Mouse (Mus musculus) forebrain, embryonic 16.5 days (tissue): ENCODE results near the gene Lrig1. TPM values are rescaled to one million over a fixed set of nuclear protein-coding genes. Genes with fewer than 3 reads are reported as not detected.

Experiments
- ATAC-seq: fragments of 200-750 bp; cut with Nextera tagmentation; 2 replicates; pipeline ENCODE4 v1.8.0; 2017; ENCODE audit warnings: mild to moderate bottlenecking, moderate library complexity
- H3K27ac ChIP-seq: fragments of 300-500 bp; sonication (generic); 2 replicates; pipeline ENCODE4 v1.5.1; 2014; ENCODE audit warnings: low read length, control low read depth
- H3K27me3 ChIP-seq: fragments of 300-500 bp; sonication (generic); replicated peaks from 2 replicates; pipeline ENCODE4 v1.6.1; 2014; ENCODE audit warnings: low read length; ENCODE audit not compliant: control insufficient read depth, insufficient read depth
- H3K36me3 ChIP-seq: fragments of 300-500 bp; sonication (generic); 2 replicates; pipeline ENCODE4 v1.6.1; 2014; ENCODE audit not compliant: control insufficient read depth, insufficient read depth
- H3K4me1 ChIP-seq: fragments of 300-500 bp; sonication (generic); replicated peaks from 2 replicates; pipeline ENCODE4 v1.6.1; 2014; ENCODE audit warnings: low read length; ENCODE audit not compliant: control insufficient read depth, insufficient read depth
- H3K4me2 ChIP-seq: fragments of 300-500 bp; sonication (generic); 2 replicates; pipeline ENCODE4 v1.6.1; 2014; ENCODE audit warnings: mild to moderate bottlenecking, low read length, control low read depth
- H3K4me3 ChIP-seq: fragments of 300-500 bp; sonication (generic); replicated peaks from 2 replicates; pipeline ENCODE4 v1.5.1; 2014; ENCODE audit warnings: mild to moderate bottlenecking, low read length, control low read depth
- H3K9ac ChIP-seq: fragments of 300-500 bp; sonication (generic); replicated peaks from 2 replicates; pipeline ENCODE4 v1.6.1; 2014; ENCODE audit warnings: low read depth, low read length, control low read depth
- H3K9me3 ChIP-seq: fragments of 300-500 bp; sonication (generic); 2 replicates; pipeline ENCODE4 v1.6.1; 2016; ENCODE audit warnings: low read length; ENCODE audit not compliant: control insufficient read depth
- WGBS: fragments of 180-500 bp; shearing (Covaris S2); extraction: QIAGEN DNeasy Blood & Tissue Kit; methylation state at CpG from one replicate; pipeline ENCODE4 v1.1.7; 2014; 5-methylcytosine and 5-hydroxymethylcytosine counted together
- polyA plus RNA-seq: library from polyadenylated mRNA; unstranded; fragments of >200 nt; fragmentation: Nextera tagmentation; extraction: Ambion mirVana; gene quantifications from 2 replicates; pipeline ENCODE4 v1.2.1, GENCODE M21; 2015

Lrig1 gene
- polyA plus RNA-seq, 1 experiment from 2014 or later, result 8.3 TPM

- no peaks in the 10 kb centered on the region for H3K27me3 ChIP-seq
- H3K9me3 ChIP-seq, result no peaks in the 10 kb centered on the region
- H3K4me3 ChIP-seq, result no peak overlapping the region
- no peaks in the 10 kb centered on the region for H3K36me3 ChIP-seq
- WGBS, result 72% methylated on average over 6 of the region's 6 CpGs
- no peak overlapping the region for H3K4me2 ChIP-seq
- no peak for ATAC-seq
- H3K27ac ChIP-seq, result no peak overlapping the region
- H3K9ac ChIP-seq, result no peak overlapping the region
- peaks cover 14% of the 10 kb centered on the region for H3K4me1 ChIP-seq
Measured at GRCm38 (mm10) chr6:94658136-94658480, 41.9 kb downstream of the Lrig1 start.

DNA sequence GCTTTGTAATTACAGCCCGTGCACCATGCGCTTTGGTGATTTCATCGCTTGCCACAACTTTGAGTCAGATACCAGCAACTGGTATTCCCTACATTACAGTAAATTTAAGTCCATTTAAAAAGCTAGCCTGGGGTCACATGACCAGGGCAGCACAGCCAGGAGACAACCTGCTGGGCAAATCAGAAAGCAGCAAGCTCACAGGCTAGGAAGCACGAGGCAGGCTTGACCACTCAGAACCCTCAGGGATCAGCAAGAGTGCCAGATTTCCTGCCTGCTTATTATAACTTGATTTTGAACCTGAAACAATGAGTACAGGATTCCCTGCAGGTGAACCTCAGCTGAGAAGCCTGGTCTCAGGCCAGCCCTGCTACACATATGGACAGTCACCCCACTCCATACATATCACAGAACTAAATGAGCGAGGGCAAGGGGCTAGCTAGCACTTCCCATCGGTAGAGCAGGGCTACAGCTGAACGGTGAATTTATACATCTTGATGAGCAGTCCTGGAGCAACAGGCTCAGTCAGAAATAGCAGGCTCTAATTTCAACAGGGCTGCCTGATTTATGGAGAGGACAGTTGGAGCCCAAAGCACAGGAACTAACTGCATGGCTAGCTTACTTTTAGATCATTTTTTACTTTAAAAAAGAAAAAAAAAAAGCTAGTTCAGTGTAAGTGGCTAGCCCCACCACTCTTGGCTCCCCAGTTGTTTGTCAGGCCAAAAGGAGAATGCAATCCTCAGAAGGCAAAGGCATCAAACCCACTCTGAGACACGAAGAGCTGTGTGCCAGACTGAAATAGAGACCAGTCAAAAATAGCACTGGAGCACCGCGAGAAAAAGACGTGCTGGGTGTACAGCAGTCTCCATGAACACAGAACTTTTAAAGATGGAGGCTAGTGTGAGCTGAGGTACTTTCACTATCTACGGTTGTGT lies 42.5 kb downstream of the Lrig1 start:
- no peak overlapping the region for H3K9ac ChIP-seq
- no peaks in the 10 kb centered on the region for H3K9me3 ChIP-seq
- no peak for ATAC-seq
- WGBS, result 80% methylated on average over 12 of the region's 12 CpGs
- H3K4me1 ChIP-seq, result peaks cover 18% of the 10 kb centered on the region
- no peak overlapping the region for H3K4me2 ChIP-seq
- no peak overlapping the region for H3K4me3 ChIP-seq
- no peaks in the 10 kb centered on the region for H3K27me3 ChIP-seq
- H3K36me3 ChIP-seq, result no peaks in the 10 kb centered on the region
- no peak overlapping the region for H3K27ac ChIP-seq

DNA sequence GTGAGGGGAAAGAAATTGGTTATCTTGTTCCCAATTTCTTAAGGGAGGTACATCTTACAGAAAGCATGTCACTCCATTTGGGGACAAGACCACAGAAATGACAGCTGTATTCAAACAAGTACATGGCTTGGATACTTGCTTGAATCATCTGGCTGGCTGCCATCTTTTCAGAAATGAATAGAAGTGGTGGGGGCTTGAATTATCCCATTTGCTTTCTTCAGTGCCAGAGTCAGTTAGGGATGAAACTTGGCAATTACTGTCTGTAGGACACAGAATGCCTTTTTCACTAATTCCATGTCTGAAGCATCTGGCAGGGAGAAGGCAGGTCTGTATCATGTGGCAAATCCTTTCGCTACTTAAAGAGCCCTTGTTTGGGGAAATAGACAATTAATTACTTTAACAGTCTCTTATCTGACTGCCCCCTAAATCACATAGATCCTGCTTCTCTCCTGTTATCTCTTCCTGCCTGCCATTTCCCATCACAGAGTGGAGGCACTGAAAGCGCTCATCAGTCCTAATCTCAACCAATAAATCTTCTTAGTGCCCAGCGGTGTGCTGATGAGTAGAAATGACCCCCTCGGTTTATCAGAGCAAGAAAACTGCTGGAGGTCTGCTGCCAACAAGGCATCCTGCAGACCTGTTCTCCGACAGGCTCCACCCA lies 44.0 kb downstream of the Lrig1 start:
- peaks cover 18% of the 10 kb centered on the region for H3K4me1 ChIP-seq
- ATAC-seq, result peak; percentile 79
- no peaks in the 10 kb centered on the region for H3K27me3 ChIP-seq
- H3K9ac ChIP-seq, result no peak overlapping the region
- no peaks in the 10 kb centered on the region for H3K36me3 ChIP-seq
- no peak overlapping the region for H3K4me3 ChIP-seq
- H3K27ac ChIP-seq, result no peak overlapping the region
- H3K9me3 ChIP-seq, result no peaks in the 10 kb centered on the region
- H3K4me2 ChIP-seq, result no peak overlapping the region
- WGBS, result 35% methylated on average over 5 of the region's 5 CpGs

DNA sequence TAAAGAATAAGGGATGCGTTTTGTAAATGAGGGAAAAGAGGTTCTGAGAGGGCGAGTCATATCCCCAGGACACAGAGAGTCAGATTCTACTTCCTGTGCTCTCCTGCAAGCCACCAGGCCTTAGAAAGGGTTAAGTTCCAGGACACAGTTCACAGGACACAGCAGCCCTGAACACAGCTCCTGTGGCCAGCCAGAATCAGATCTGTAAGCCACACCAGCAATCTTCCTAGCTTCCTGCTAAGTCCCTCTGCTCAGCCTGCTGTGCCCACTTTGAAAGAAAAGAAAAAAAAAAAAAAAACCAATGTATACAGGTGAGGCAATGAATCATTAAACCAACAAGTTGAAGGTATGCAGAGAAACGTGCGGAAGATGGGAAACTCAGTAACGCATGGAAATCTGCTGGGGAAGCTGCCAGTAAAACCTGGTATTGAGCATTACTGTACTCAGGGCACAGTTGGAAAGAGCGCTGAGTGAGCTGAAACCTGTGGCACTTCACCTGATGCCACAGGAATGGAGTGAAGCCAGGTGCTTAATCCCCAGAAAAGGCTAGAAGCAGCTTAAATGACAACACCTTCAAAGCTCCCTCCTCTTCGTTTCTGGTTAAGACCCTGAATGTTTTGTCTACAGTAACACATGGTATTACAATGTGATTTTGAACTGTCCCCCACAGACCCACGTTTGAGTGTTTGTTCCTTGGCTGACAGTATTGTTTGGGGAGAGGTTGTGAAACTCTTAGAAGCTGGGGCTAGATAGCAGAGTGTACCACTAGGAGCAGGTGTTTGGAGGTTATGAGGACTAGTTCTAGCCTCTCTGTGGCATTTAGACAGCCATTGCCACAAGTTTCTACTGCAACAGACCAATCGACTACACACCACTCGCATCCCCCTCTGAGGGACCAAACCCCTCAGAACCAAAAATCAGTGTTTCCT lies 46.3 kb downstream of the Lrig1 start:
- ATAC-seq, result no peak
- WGBS, result 61% methylated on average over 10 of the region's 10 CpGs
- Histone ChIP-seq H3K4me1 (peaks cover 28% of the 10 kb centered on the region), H3K9ac (no peak overlapping the region), H3K36me3 (no peaks in the 10 kb centered on the region), H3K4me3 (no peak overlapping the region), H3K9me3 (no peaks in the 10 kb centered on the region), H3K4me2 (no peak overlapping the region), H3K27me3 (no peaks in the 10 kb centered on the region), H3K27ac (no peak overlapping the region)

- Histone ChIP-seq H3K4me2 (no peak overlapping the region), H3K9me3 (no peaks in the 10 kb centered on the region), H3K27ac (no peak overlapping the region), H3K27me3 (no peaks in the 10 kb centered on the region), H3K9ac (no peak overlapping the region), H3K36me3 (no peaks in the 10 kb centered on the region), H3K4me1 (peaks cover 36% of the 10 kb centered on the region), H3K4me3 (no peak overlapping the region)
- ATAC-seq, result no peak
- 39% methylated on average over 6 of the region's 6 CpGs for WGBS
Measured at GRCm38 (mm10) chr6:94652659-94653213, 47.2 kb downstream of the Lrig1 start.

GRCm38 (mm10) chr6:94651541-94651940 lies 48.4 kb downstream of the Lrig1 start:
- Histone ChIP-seq H3K4me3 (no peak overlapping the region), H3K4me2 (no peak overlapping the region), H3K27ac (no peak overlapping the region), H3K9ac (no peak overlapping the region), H3K4me1 (peaks cover 42% of the 10 kb centered on the region), H3K36me3 (no peaks in the 10 kb centered on the region), H3K9me3 (no peaks in the 10 kb centered on the region), H3K27me3 (no peaks in the 10 kb centered on the region)
- 66% methylated on average over 17 of the region's 17 CpGs for WGBS
- no peak for ATAC-seq

DNA sequence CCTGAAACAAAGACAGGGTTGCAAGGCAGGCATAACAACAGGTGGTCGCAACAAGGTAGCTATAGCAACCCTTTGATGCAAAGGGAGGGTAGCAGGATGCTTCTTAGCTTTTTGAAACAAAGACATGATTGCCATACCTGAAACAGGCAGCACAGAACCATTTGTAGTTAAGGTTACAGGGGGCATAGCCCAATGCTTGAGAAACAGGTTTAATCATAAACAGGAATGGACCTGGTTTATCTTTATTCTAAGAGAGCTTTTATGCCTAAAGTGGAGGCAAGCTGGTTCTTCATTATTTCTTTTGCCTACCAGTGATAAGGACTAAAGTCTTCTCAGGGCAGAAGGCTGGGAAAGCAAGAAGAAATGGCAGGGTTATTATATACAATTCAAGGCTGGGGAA lies 50.3 kb downstream of the Lrig1 start:
- Histone ChIP-seq H3K27ac (no peak overlapping the region), H3K4me2 (no peak overlapping the region), H3K9ac (no peak overlapping the region), H3K9me3 (no peaks in the 10 kb centered on the region), H3K36me3 (no peaks in the 10 kb centered on the region), H3K4me1 (peaks cover 30% of the 10 kb centered on the region), H3K4me3 (no peak overlapping the region), H3K27me3 (no peaks in the 10 kb centered on the region)
- no peak for ATAC-seq
- WGBS, result 55% methylated on average over 1 of the region's 1 CpGs

DNA sequence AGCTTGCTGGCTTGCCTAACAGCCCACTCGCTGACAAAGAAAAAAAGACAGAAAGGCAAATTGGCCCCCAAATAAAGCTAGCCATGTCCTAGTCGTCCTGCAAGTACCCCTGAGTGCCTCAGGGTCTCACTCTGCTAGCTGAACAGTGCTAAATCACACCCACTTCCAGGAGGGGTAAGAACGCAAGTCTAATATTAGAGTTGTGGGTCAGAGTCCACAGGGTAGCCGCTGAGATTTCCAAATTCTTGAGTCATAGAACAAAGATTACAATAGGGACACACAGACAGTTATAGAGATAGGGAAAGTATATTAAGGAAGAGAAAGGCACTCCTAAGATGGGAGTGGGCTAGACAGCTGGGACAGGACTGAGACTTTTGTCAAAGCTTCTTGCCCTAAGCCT lies 51.5 kb downstream of the Lrig1 start:
- Histone ChIP-seq H3K4me1 (peaks cover 30% of the 10 kb centered on the region), H3K9ac (no peak overlapping the region), H3K27ac (0 out of 2 replicates have a peak overlapping the region, but pooled peaks have one; percentile 11), H3K27me3 (no peaks in the 10 kb centered on the region), H3K9me3 (no peaks in the 10 kb centered on the region), H3K4me2 (no peak overlapping the region), H3K4me3 (no peak overlapping the region), H3K36me3 (no peaks in the 10 kb centered on the region)
- 0 out of 2 replicates have a peak, but pooled peaks have one; percentile 2 for ATAC-seq
- 41% methylated on average over 4 of the region's 4 CpGs for WGBS
